Mouse (Mus musculus): ENCODE data around the gene Ttll6. TPM values are rescaled to one million over a fixed set of nuclear protein-coding genes. Genes with fewer than 3 reads are reported as not detected.
A peak's percentile ranks its signal among the peaks of the same experiment; 100 is the strongest.
"Not testable (repeated sequence)": the region's sequence is repeated elsewhere in the genome, so short reads cannot be mapped to it uniquely, and the experiment has no call there.

Gene Ttll6
- total RNA-seq (2021): not detected

DNA sequence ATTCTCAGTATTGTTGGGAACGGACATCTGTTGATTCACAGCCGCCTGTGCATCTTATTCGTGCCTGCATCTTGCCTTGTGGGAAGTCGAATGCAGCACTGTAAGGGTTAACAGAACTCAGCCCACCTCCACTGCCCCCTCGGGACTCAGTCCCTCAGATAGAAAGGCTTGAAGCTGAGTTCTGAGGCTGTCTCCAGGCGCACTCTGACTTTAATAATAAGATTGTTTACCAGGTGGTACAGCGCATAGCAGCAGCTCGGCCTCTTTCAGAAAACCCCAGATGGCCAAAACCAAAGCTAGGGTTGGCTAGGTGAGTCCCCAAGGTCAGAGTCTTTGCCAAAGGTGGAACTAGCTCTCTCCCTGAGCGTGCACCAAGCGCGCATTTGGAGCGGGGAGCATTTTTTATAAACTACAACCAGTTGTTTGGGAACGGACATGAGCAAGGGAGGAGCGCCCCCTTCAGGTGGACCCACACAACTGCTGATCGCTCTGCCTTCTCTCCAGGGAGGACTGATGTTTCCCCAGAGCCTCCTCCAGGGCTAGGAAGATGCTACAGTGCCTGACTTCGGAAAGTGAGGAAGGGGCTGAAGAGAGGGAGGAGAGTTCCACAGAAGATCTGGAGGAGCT is at the start of gene Ttll6:
Ttll6 (plus strand) TSS at position 548 of the 627 bp plus-strand sequence.
- peak; percentile 42 to 74 for DNase-seq
- intact Hi-C loops (cut with DNase I): no loop called here

DNA sequence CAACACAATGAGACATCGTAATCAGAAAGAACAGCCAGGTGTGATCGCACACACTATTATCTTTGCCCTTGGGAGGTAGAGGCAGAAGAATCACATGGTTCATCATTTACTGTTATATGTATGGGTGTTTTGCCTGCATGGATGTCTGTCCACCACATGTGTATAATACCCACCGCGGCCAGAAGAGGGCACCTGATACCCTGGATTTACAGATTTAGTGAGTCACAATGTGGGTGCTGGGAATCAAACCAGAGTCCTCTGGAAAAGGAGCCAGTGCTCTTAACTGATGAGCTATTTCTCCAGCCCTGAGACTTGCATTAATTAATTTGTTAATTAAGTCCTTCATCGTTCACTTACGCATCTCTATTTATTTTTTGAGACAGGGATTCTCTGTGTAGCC is 45.6 kb upstream of the Ttll6 start:
- intact Hi-C loops (cut with DNase I): no loop called here
- DNase-seq: no peak

DNA sequence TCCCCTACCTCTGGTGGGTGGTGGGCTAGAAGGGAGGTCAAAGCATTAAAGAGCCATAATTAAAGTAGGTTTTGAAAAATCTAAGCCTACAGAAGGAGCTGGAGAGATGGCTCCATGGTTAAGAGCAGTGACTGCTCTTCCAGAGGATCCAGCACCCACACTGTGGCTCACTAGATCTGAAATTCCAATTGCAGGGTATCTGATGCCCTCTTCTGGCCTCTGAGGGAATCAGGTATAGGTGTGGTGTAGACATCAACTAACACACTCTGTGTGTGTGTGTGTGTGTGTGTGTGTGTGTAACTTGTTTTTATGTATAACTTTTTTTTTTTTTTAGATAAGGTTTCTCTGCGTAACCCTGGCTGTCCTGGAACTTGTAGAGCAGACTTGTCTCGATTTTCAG is 42.5 kb upstream of the Ttll6 start:
- intact Hi-C loops (cut with DNase I): loop anchor here (2.0 to 10.0 kb wide), 2 partner anchors 116 to 214 kb away; no protein-coding TSS in a partner anchor

DNA sequence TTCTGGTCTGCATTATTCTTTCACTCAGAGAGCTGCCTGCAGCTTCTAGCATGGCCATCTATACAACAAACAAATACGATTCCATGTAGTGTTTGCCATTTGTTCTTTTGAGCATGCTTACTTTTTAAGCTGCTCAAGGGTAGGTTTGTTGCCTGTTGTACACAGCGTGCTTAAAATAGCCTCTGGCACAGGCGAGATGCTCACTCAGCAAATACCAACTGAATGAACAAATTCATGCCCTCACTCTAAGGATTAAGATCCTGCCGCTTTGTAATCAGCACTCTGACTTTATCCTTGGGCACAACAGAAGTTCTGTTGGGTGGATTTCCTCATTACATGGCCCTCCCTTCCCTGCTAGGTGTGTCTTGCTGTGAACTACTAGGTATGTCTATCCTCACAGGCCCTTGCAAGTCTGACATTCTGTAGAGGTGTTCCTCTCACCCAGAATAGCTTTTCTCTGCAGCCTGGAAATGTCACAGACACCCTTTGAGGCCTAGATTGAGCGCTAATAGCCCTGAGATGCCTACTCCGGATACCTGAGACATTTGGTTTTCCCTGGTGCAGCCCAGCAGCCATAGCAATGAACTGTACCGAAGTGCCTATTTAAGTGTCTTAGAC is 40.8 kb upstream of the Ttll6 start:
- peak; percentile 65 to 74 for DNase-seq
- intact Hi-C loops (cut with DNase I): loop anchor here (1.0 to 10.0 kb wide), 3 partner anchors 35 to 148 kb away; no protein-coding TSS in a partner anchor

More for the DNA sequence above, 42.5 kb upstream of the Ttll6 start:
- DNase-seq: peak in 1 of 2 experiments; percentile 40

DNA sequence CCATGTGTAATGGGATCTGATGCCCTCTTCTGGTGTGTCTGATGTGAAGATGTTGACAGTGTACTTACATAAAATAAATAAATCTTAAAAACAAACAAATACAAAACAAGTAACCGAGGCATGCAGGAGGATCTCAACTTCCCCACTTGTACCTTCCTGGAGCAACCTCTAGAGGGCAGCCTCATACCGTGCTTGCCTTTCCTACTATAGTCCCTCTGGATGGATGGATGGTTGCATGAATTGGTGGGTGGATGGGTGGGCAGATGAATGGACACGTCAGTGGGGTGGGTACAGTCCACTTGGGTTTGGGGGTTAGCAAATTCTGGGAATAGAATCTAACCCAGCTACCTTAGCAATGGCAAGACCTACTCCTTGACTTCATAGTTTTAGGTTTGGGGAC is 40.2 kb upstream of the Ttll6 start:
- peak; percentile 71 to 78 for DNase-seq
- intact Hi-C loops (cut with DNase I): loop anchor here (1.0 to 10.0 kb wide), 3 partner anchors 34 to 147 kb away; no protein-coding TSS in a partner anchor

DNA sequence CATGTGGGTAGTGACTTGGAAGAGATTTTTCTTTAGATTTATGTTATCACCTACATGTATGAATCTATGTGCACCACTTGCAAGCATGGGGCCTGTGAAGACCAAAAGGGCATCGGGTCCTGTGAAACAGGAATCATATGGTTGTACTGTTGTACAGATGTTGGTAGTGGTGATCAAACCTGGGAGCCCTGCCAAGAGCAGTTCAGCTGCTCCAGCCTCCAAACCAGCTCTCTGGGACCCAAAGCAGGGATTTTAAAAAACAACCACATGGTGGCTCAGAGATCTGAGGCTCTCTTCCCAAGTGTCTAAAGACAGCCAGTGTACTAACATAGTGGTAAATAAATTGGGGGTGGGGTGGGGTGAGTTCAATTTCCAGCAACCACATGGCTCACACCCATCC is 25.2 kb upstream of the Ttll6 start:
- no peak for DNase-seq
- intact Hi-C loops (cut with DNase I): no loop called here

DNA sequence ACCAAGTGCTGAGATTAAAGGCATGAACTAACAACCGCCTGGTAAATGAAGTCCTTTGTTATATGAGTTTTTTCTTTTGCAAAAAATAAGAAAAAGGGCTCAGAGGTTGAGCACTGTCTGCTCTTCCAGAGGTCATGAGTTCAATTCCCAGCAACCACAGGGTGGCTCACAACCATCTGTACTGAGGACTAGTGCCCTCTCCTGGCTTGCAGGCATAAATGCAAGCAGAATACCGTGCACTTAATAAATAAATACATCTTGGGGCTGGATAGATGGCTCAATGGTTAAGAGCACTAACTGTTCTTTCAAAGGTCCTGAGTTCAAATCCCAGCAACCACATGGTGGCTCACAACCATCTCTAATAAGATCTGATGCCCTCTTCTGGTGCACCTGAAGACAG is 22.6 kb upstream of the Ttll6 start:
- intact Hi-C loops (cut with DNase I); DNase-seq: not testable (repeated sequence)

DNA sequence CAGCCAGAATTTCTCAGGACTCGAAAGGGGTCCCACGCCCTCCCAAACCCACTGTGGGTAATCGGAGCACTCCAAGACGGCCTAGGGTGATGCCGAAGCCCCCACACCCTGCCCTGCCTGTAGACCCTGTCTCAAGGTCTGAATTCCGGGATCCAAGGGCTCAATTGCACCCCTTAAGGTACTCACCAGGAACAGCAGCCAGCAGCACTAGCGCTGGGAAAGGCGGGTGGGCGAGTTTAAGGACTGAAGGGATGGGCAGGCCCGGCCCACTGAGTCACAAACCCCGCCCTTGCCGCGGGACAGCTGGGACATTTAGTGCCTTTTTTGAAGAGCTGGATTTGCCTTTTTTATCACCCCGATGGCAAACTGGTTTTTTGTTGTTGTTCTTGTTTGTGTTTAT is 21.8 kb upstream of the Ttll6 start, which contains the start of gene Calcoco2:
Calcoco2 (minus strand) TSS at position 214 of the 400 bp plus-strand sequence.
- DNase-seq: no peak
- intact Hi-C loops (cut with DNase I): no loop called here

DNA sequence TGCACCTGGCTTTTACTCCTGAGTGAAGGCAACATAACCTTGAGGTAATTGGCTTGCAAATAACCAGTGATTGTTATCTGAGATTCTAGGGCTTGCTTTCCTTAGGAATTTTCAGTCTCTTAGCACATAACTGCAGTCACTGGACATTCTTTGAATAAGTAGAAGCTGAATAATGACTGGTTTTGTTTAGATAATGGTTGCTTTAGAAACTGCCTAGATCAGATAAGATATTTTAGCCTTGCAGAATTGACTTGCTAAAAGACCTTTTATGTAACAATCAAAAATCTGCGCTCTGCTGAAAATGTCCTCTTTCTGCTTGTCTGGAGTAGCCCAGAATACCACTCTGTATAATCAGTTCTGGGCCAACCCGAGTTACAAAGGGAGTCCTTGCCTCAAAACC is 19.5 kb upstream of the Ttll6 start:
- intact Hi-C loops (cut with DNase I): no loop called here
- no peak for DNase-seq

DNA sequence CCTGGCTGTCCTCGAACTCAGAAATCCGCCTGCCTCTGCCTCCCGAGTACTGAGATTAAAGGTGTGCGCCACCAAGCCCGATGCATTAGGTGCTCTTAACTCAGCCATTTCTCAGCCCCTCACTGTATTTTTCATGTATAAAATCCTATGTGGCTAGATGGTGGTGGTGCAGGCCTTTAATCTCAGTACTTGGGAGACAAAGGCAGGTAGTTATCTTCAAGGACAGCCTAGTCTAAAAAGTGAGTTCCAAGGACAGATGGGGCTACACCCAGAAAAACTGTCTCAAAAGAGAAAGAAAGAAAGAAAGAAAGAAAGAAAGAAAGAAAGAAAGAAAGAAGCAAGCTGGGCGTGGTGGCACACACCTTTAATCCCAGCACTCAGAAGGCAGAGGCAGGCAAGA is 18.2 kb upstream of the Ttll6 start:
- no peak for DNase-seq
- intact Hi-C loops (cut with DNase I): no loop called here

DNA sequence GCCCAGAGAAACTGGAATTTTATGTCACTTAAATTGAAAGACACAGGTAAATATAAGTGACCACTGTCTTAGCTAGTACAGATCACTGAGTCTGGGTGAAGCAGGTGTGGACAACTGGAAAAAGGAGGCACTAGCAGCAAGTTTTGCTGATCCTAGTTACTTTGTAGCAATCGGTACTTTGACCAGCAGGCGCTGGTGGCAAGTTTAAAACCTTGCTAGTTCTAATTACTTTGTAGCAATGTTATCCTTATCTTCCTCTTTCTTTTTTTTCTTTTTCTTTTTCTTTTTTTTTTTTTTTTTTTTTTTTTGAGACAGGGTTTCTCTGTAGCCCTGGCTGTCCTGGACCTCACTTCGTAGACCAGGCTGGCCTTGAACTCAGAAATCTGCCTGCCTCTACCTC is 17.5 kb upstream of the Ttll6 start:
- DNase-seq: no peak
- intact Hi-C loops (cut with DNase I): no loop called here

DNA sequence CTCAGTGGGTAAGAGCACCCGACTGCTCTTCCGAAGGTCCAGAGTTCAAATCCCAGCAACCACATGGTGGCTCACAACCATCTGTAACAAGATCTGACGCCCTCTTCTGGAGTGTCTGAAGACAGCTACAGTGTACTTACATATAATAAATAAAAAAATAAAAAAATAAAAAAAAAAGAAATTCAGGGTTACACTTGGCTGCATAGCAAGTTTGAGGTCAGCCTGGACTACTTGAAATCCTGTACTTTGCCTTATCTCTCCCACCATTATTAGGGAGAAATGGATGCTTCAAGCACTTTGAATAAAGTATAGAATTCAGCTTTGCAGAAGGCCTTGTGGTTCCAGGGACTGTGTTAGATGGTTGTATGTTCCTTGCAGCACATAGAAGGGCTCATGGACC is 16.7 kb upstream of the Ttll6 start:
- intact Hi-C loops (cut with DNase I); DNase-seq: not testable (repeated sequence)

DNA sequence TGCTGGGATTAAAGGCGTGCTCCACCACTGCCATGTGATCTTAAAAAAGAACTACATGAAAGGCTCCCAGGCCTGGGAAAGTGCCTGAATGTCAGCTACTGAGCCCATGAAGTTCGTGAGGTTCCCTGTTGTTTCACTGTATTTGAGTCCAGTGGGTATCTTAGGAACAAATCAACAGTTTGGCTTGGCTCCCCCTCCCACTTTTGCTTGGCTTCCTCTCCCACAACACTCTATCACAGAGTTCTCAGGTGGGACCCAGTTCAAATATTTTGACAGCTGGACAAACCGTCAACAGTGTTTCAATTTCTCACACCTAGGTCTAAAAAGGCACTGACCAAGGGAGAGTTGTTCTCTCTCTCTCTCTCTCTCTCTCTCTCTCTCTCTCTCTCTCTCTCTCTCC is 14.2 kb upstream of the Ttll6 start:
- intact Hi-C loops (cut with DNase I): no loop called here

DNA sequence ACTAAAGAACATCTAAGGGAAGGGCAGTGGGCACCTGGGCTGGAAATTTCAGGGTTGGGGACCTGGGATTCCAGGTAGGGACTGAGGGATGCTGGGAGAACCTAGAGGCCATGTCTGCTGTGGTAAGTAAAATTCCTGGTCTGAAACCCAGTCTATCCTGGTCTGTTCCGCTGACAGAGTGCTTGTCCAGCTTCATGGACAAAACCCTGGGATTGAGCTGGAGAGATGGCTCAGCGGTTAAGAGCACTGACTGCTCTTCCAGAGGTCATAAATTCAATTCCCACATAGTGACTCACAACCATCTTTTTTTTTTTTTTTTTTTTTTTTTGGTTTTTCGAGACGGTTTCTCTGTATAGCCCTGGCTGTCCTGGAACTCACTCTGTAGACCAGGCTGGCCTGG is 10.8 kb upstream of the Ttll6 start:
- intact Hi-C loops (cut with DNase I); DNase-seq: not testable (repeated sequence)

More for the DNA sequence above, 14.2 kb upstream of the Ttll6 start:
- no peak for DNase-seq

DNA sequence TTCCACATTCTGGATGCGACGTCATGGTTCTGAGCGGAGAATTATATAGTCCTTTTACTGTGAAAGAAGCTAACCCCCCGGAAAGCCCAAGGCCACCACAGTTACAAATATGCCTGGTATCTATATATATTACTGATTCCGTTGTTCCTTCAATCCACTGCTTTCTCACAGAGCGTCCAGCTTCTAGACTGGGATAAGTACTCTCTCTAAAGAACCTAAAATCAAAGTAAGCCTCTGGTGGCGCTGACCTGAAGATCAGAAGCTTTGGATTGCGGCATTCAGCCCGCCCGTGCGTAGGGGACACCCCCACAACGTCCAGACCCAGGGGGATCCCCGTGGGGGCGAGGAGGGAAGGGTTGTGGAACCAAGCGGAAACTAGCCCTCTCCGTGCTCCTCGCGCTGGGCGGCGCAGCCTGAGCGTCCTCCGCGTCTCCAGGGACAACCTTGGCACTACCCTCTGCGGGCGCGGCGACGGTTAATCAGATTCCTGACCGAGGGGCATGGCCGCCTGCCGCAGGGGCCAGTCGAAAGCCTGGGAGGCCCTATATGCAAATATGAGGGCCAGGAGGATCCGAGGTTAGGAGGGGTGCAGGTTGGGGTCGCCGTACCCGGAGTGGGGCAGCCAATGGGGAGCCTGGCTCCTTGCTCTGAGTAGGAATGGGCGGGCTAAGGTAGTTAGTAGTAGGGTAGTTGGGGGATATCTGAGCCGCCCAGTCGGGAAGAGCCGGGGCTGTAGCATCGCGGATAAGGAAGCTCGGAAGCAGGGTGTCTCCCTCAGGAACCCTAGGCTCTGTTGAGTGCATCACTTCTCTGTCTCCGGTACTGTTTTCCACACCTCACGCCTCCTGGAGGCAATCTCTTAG is 9.3 kb upstream of the Ttll6 start:
- intact Hi-C loops (cut with DNase I): loop anchor here (2.0 kb wide), 1 partner anchor 247 kb away; no protein-coding TSS in a partner anchor
- DNase-seq: peak; percentile 24 to 41

DNA sequence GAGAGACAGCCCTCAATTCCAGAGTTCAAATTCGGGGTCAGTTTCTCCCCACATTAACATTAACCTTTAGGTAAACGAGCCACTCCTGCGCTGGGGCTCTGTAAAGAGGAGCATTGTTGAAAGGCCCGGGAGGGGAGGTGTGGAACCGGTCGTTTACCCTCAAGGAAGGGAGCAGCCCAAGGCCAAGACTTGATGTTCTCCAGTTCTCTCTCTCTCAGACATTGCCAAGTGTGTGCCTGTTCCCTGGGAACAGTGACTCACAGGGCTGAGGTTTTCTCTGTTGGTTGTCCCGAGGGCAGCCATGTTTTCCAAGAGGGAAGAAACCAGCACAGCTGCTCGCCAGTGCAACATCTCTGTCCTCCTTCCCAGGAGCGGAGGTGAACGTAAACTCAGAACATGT is 3.0 kb upstream of the Ttll6 start:
- intact Hi-C loops (cut with DNase I): no loop called here
- no peak for DNase-seq

DNA sequence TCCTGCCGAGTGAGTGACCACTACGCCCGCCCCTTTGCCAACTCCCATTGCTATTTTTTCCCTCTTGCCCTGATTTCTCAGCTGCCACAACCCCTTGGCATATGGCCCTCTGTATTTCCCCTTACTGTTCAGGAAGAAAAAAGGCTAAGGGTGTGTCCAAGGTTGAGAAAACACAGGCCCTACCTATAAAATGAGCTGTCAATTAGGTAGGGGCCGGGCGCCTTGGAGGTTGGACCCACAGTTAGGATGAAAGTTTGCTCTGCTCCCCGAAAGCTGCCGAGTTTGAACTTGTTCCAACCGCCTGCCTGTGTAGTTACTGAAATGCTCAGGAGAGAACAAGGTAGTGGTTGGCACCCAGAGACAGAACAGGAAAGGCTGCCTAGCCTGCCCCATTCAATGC is 2.3 kb downstream of the Ttll6 start:
- intact Hi-C loops (cut with DNase I): no loop called here
- no peak for DNase-seq

DNA sequence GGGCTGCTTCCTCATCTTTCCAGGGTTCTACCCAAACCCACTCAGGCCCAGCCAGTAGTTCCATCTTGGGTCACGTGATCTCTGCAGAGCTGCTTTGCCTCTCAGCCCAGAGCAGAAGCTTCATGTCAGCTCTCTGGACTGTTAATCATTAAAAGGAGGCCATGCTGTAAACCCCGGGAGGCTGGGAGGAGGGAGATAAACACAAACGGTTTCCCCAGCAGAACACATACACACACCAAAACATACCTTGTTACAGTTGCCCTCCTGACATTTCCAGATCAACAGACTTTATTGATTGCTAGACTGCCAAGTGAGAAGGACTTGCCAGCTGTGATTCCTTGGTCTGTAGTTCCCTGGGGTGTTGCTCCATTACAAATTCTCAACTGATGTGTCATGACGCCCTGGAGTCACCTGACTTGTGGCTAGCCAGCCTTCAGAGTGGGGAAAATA is 7.2 kb downstream of the Ttll6 start:
- intact Hi-C loops (cut with DNase I): no loop called here
- peak; percentile 17 to 35 for DNase-seq

DNA sequence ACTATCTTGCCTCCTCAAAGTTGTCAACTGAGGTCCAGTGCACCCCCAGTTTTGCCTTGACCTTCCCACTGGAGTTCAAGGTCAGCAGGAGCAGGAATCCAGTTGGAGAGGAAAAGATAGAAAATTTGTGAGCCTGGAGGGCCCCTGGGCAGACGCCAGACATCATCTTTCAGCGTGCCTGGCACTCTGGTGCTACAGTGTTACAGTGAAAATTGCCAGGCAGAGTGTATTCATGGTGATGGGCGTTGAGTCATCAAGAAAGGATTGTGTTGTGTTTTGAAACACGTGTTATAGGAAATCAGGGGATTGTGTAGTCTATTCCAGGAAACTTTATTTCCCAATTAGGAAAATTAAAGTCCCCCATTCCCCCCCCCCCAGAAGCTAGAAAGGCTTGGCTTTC is 10.2 kb downstream of the Ttll6 start:
- no peak for DNase-seq
- intact Hi-C loops (cut with DNase I): no loop called here

DNA sequence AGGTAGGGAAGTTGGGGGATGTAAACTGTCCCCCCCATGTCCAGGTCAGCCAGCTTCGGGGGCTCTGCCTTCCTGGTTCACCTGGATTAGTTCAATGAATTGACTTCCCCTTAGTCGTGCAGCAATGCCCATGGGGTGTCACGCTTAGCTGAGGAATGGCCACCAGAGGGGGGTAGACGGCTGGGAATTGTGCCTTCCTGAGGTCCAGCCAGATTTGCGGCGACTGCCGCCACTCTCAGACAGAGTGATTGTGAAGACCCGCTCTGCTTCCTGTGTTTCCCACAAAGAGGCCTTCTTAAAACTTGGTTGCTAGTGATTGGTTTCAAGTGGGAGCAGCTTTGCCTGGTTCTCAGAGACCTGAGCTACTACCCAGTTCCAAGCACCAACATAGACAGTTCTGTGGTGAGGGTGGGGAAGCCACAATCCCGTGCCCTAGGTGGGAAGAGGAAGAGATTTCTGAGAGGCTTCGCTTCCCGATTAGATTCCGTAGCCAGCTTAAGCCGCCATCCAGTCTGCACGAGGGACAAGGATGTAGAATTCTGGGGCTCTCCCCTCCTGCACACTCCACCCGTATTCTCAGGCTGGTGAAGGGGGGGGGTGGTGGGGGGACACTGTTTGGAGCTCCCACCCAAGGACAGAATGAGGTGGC is 12.2 kb downstream of the Ttll6 start:
- peak; percentile 77 to 87 for DNase-seq
- intact Hi-C loops (cut with DNase I): loop anchor here (1.0 kb wide), 3 partner anchors 53 to 95 kb away; no protein-coding TSS in a partner anchor

DNA sequence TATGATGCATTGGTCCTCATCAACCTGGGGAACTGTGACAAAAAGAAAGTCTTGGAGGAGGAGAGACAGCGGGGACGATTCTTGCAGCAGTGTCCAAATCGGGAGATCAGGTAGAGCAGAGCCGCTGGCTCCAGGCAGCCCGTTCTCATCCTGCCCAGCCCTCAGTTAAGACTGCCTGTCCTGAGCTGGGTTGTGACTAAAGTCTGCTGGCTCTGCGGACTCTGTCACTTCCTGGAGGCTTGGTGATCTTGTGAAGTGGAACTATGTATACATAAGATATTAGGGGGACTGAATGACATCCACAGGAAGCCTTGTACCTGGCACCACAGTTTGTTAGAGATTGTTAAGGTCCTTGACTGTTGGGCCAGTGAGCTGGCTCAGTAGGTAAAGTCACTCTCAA is 13.9 kb downstream of the Ttll6 start:
- intact Hi-C loops (cut with DNase I): no loop called here
- DNase-seq: no peak
